Mouse (Mus musculus) spleen, adult 2 months (tissue): ENCODE results near the gene Sel1l3.

Experiments used
- CTCF ChIP-seq: fragments of 200-500 bp; IDR thresholded peaks from 2 replicates; pipeline ENCODE4 v1.5.1; 2011; ENCODE audit warnings: mild to moderate bottlenecking, inconsistent platforms; ENCODE audit not compliant: insufficient read depth, insufficient read length, insufficient replicate concordance; ENCODE audit errors: extremely low read depth
- POLR2A ChIP-seq: fragments of 200-500 bp; IDR thresholded peaks from 2 replicates; pipeline ENCODE4 v1.6.1; 2011; ENCODE audit warnings: low read depth, low read length, inconsistent platforms

- no peak for TF ChIP-seq CTCF
- no peak for TF ChIP-seq POLR2A
Measured at GRCm38 (mm10) chr5:53258038-53258786, 44.5 kb upstream of the Sel1l3 start.
